Mouse (Mus musculus) MEL (cell line): ENCODE measurements around the gene Col23a1. TPM values are rescaled to one million over a fixed set of nuclear protein-coding genes. Genes with fewer than 3 reads are reported as not detected.

ENCODE experiments used
- DNase-seq: peaks from one replicate; pipeline ENCODE4 v3.0.0; 2011; ENCODE audit warnings: low read depth, low spot score
- H3K27ac ChIP-seq: 2 replicates; pipeline ENCODE4 v1.5.1; 2012; ENCODE audit warnings: low read depth, mild to moderate bottlenecking, control low read depth, low read length, moderate library complexity; ENCODE audit not compliant: control insufficient read depth
- H3K27me3 ChIP-seq, 2 experiments: fragments of 150-350 bp in 1 of 2; sonication (generic) in 1 of 2; 2 replicates each; pipeline ENCODE4 v1.6.1; 2012; ENCODE audit warnings: low read length in 2 of 2, mild to moderate bottlenecking in 2 of 2, improper control_type of control experiment in 1 of 2, moderate library complexity in 1 of 2; ENCODE audit not compliant: insufficient read depth in 2 of 2, control insufficient read depth in 1 of 2
- H3K36me3 ChIP-seq, 2 experiments: 2 replicates each; pipeline ENCODE4 v1.6.1; 2012 to 2014; ENCODE audit warnings: low read length in 2 of 2, improper control_type of control experiment in 1 of 2, inconsistent platforms in 1 of 2, mild to moderate bottlenecking in 1 of 2; ENCODE audit not compliant: insufficient read depth in 2 of 2, control insufficient read depth in 1 of 2
- H3K4me1 ChIP-seq, 2 experiments: fragments of 150-350 bp in 1 of 2; sonication (generic) in 1 of 2; 2 replicates each; pipeline ENCODE4 v1.6.1; 2012; ENCODE audit warnings: low read length in 2 of 2, improper control_type of control experiment in 1 of 2, mild to moderate bottlenecking in 1 of 2; ENCODE audit not compliant: insufficient read depth in 2 of 2, control insufficient read depth in 1 of 2
- H3K4me3 ChIP-seq, 2 experiments: fragments of 150-350 bp in 1 of 2; sonication (generic) in 1 of 2; 2 replicates each; pipeline ENCODE4 v1.5.1; 2012; ENCODE audit warnings: low read depth in 2 of 2, low read length in 2 of 2, mild to moderate bottlenecking in 2 of 2, moderate library complexity in 2 of 2, control low read depth in 1 of 2, improper control_type of control experiment in 1 of 2; ENCODE audit not compliant: control insufficient read depth in 1 of 2, insufficient read depth in 1 of 2
- H3K79me2 ChIP-seq: 2 replicates; pipeline ENCODE4 v1.6.1; 2012; ENCODE audit warnings: mild to moderate bottlenecking, low read length, moderate library complexity; ENCODE audit not compliant: control insufficient read depth, poor library complexity, insufficient read depth
- H3K9ac ChIP-seq: 2 replicates; pipeline ENCODE4 v1.6.1; 2012; ENCODE audit warnings: low read depth, mild to moderate bottlenecking, control low read depth, low read length, moderate library complexity; ENCODE audit not compliant: control insufficient read depth, poor library complexity, severe bottlenecking
- H3K9me3 ChIP-seq: fragments of 150-350 bp; sonication (generic); replicated peaks from 2 replicates; pipeline ENCODE4 v1.6.1; 2012; ENCODE audit warnings: mild to moderate bottlenecking, low read length, improper control_type of control experiment, moderate library complexity; ENCODE audit not compliant: insufficient read depth
- BHLHE40 ChIP-seq: IDR thresholded peaks from 2 replicates; pipeline ENCODE4 v1.6.1; 2012; ENCODE audit warnings: low read depth, mild to moderate bottlenecking, inconsistent platforms, low read length, improper control_type of control experiment, borderline replicate concordance
- CHD2 ChIP-seq: IDR thresholded peaks from 2 replicates; pipeline ENCODE4 v1.6.1; 2011; ENCODE audit warnings: low read length, improper control_type of control experiment
- CTCF ChIP-seq, 3 experiments: IDR thresholded peaks in 2 of 3; conservative IDR thresholded peaks in 1 of 3; 2 replicates each; pipeline ENCODE4 v1.5.1; 2011 to 2012; ENCODE audit warnings: low read length in 3 of 3, low read depth in 2 of 3, mild to moderate bottlenecking in 2 of 3, improper control_type of control experiment in 1 of 3, inconsistent platforms in 1 of 3, mixed read lengths in 1 of 3, moderate library complexity in 1 of 3; ENCODE audit not compliant: control insufficient read depth in 1 of 3, insufficient read depth in 1 of 3, poor library complexity in 1 of 3, severe bottlenecking in 1 of 3
- E2F4 ChIP-seq: IDR thresholded peaks from 2 replicates; pipeline ENCODE4 v1.6.1; 2011; ENCODE audit warnings: low read depth, low read length, improper control_type of control experiment, borderline replicate concordance
- ELF1 ChIP-seq: IDR thresholded peaks from 2 replicates; pipeline ENCODE4 v1.6.1; 2014; ENCODE audit warnings: low read depth, mild to moderate bottlenecking, inconsistent platforms, low read length, improper control_type of control experiment, moderate library complexity
- EP300 ChIP-seq, 2 experiments: IDR thresholded peaks; 2 replicates each; pipeline ENCODE4 v1.6.1; 2011; ENCODE audit warnings: improper control_type of control experiment in 2 of 2, low read length in 2 of 2, low read depth in 1 of 2, mild to moderate bottlenecking in 1 of 2
- GATA1 ChIP-seq: IDR thresholded peaks from 2 replicates; pipeline ENCODE4 v1.6.1; 2011; ENCODE audit warnings: low read depth, low read length, improper control_type of control experiment
- HCFC1 ChIP-seq: IDR thresholded peaks from 2 replicates; pipeline ENCODE4 v1.6.1; 2012; ENCODE audit warnings: low read depth, mild to moderate bottlenecking, inconsistent platforms, low read length, improper control_type of control experiment, moderate library complexity
- JUND ChIP-seq: IDR thresholded peaks from 2 replicates; pipeline ENCODE4 v1.6.1; 2011; ENCODE audit warnings: low read depth, mild to moderate bottlenecking, improper control_type of control experiment, low read length
- KAT2A ChIP-seq: conservative IDR thresholded peaks from 2 replicates; pipeline ENCODE4 v1.6.1; 2012; ENCODE audit warnings: low read depth, low read length, improper control_type of control experiment, inconsistent platforms
- MAFK ChIP-seq: IDR thresholded peaks from 2 replicates; pipeline ENCODE4 v1.6.1; 2011; ENCODE audit warnings: low read depth, mild to moderate bottlenecking, low read length, improper control_type of control experiment, borderline replicate concordance
- MAX ChIP-seq: IDR thresholded peaks from 2 replicates; pipeline ENCODE4 v1.6.1; 2011; ENCODE audit warnings: low read length, improper control_type of control experiment
- MAZ ChIP-seq: IDR thresholded peaks from 2 replicates; pipeline ENCODE4 v1.6.1; 2012; ENCODE audit warnings: low read depth, mild to moderate bottlenecking, inconsistent platforms, low read length, improper control_type of control experiment
- MEF2A ChIP-seq: IDR thresholded peaks from 2 replicates; pipeline ENCODE4 v1.6.1; 2014; ENCODE audit warnings: low read depth, mild to moderate bottlenecking, inconsistent platforms, low read length, improper control_type of control experiment; ENCODE audit not compliant: poor library complexity, insufficient replicate concordance, severe bottlenecking; ENCODE audit errors: extremely low read depth
- MXI1 ChIP-seq: IDR thresholded peaks from 2 replicates; pipeline ENCODE4 v1.6.1; 2011; ENCODE audit warnings: mild to moderate bottlenecking, low read depth, low read length, improper control_type of control experiment
- MYB ChIP-seq: IDR thresholded peaks from 2 replicates; pipeline ENCODE4 v1.6.1; 2011; ENCODE audit warnings: mild to moderate bottlenecking, low read depth, low read length, improper control_type of control experiment
- MYC ChIP-seq: IDR thresholded peaks from 2 replicates; pipeline ENCODE4 v1.6.1; 2011; ENCODE audit warnings: low read depth, mild to moderate bottlenecking, low read length, improper control_type of control experiment, moderate library complexity
- NELFE ChIP-seq: IDR thresholded peaks from 2 replicates; pipeline ENCODE4 v1.6.1; 2011; ENCODE audit warnings: low read depth, low read length, improper control_type of control experiment
- NRF1 ChIP-seq: IDR thresholded peaks from 2 replicates; pipeline ENCODE4 v1.6.1; 2014; ENCODE audit warnings: low read depth, mild to moderate bottlenecking, inconsistent platforms, low read length, improper control_type of control experiment, moderate library complexity; ENCODE audit not compliant: poor library complexity, insufficient read depth, severe bottlenecking
- POLR2A ChIP-seq, 2 experiments: IDR thresholded peaks; 2 replicates each; pipeline ENCODE4 v1.6.1; 2011 to 2012; ENCODE audit warnings: low read length in 2 of 2, mild to moderate bottlenecking in 2 of 2, control low read depth in 1 of 2, improper control_type of control experiment in 1 of 2, low read depth in 1 of 2, moderate library complexity in 1 of 2; ENCODE audit not compliant: control insufficient read depth in 1 of 2, insufficient read depth in 1 of 2, poor library complexity in 1 of 2
- POLR2AphosphoS2 ChIP-seq: IDR thresholded peaks from 2 replicates; pipeline ENCODE4 v1.6.1; 2011; ENCODE audit warnings: low read length, improper control_type of control experiment
- POLR2AphosphoS5 ChIP-seq: IDR thresholded peaks from 2 replicates; pipeline ENCODE4 v1.6.1; 2012; ENCODE audit warnings: low read depth, borderline replicate concordance, mild to moderate bottlenecking, inconsistent platforms, low read length, moderate library complexity, mixed read lengths
- RAD21 ChIP-seq: IDR thresholded peaks from 2 replicates; pipeline ENCODE4 v1.6.1; 2011; ENCODE audit warnings: mild to moderate bottlenecking, low read depth, low read length, improper control_type of control experiment
- RCOR1 ChIP-seq: IDR thresholded peaks from 2 replicates; pipeline ENCODE4 v1.6.1; 2012; ENCODE audit warnings: low read depth, mild to moderate bottlenecking, inconsistent platforms, low read length, improper control_type of control experiment
- SIN3A ChIP-seq: IDR thresholded peaks from 2 replicates; pipeline ENCODE4 v1.6.1; 2012; ENCODE audit warnings: low read length, improper control_type of control experiment, inconsistent platforms
- SMC3 ChIP-seq: IDR thresholded peaks from 2 replicates; pipeline ENCODE4 v1.6.1; 2011; ENCODE audit warnings: low read depth, low read length, improper control_type of control experiment
- TAL1 ChIP-seq: IDR thresholded peaks from 2 replicates; pipeline ENCODE4 v1.6.1; 2012; ENCODE audit warnings: mild to moderate bottlenecking, inconsistent platforms, low read length, moderate library complexity, mixed read lengths
- TBP ChIP-seq: IDR thresholded peaks from 2 replicates; pipeline ENCODE4 v1.8.0; 2011; ENCODE audit warnings: low read depth, low read length, improper control_type of control experiment
- TCF12 ChIP-seq: IDR thresholded peaks from 2 replicates; pipeline ENCODE4 v1.6.1; 2014; ENCODE audit warnings: low read depth, mild to moderate bottlenecking, inconsistent platforms, low read length, improper control_type of control experiment, moderate library complexity
- UBTF ChIP-seq: IDR thresholded peaks from 2 replicates; pipeline ENCODE4 v1.6.1; 2012; ENCODE audit warnings: low read depth, mild to moderate bottlenecking, inconsistent platforms, low read length, improper control_type of control experiment, moderate library complexity, borderline replicate concordance; ENCODE audit not compliant: insufficient read depth
- USF1 ChIP-seq: IDR thresholded peaks from 2 replicates; pipeline ENCODE4 v1.6.1; 2014; ENCODE audit warnings: low read depth, mild to moderate bottlenecking, inconsistent platforms, low read length, improper control_type of control experiment, moderate library complexity
- USF2 ChIP-seq, 2 experiments: IDR thresholded peaks; 2 replicates each; pipeline ENCODE4 v1.6.1; 2011 to 2012; ENCODE audit warnings: improper control_type of control experiment in 2 of 2, low read length in 2 of 2, borderline replicate concordance in 1 of 2, inconsistent platforms in 1 of 2, low read depth in 1 of 2, mild to moderate bottlenecking in 1 of 2; ENCODE audit not compliant: insufficient read depth in 1 of 2
- ZC3H11A ChIP-seq: IDR thresholded peaks from 2 replicates; pipeline ENCODE4 v1.6.1; 2012; ENCODE audit warnings: low read depth, mild to moderate bottlenecking, inconsistent platforms, low read length, improper control_type of control experiment
- ZKSCAN1 ChIP-seq: IDR thresholded peaks from 2 replicates; pipeline ENCODE4 v1.6.1; 2012; ENCODE audit warnings: low read depth, mild to moderate bottlenecking, inconsistent platforms, low read length, improper control_type of control experiment, moderate library complexity
- ZMIZ1 ChIP-seq: IDR thresholded peaks from 2 replicates; pipeline ENCODE4 v1.6.1; 2012; ENCODE audit warnings: low read depth, mild to moderate bottlenecking, inconsistent platforms, low read length, improper control_type of control experiment, moderate library complexity
- ZNF384 ChIP-seq: IDR thresholded peaks from 2 replicates; pipeline ENCODE4 v1.6.1; 2012; ENCODE audit warnings: low read depth, mild to moderate bottlenecking, inconsistent platforms, low read length, improper control_type of control experiment
- polyA plus RNA-seq, 2 experiments: library from polyadenylated mRNA; stranded (reverse) in 1 of 2; unstranded in 1 of 2; fragments of >175 nt in 1 of 2; fragments of >200 nt in 1 of 2; gene quantifications; 2 replicates each; pipeline versions ENCODE4 v1.2.1 to v1.2.4; 2012; ENCODE audit warnings: low replicate concordance in 2 of 2, low read depth in 1 of 2; ENCODE audit not compliant: insufficient read length in 2 of 2, insufficient read depth in 1 of 2, missing spikeins in 1 of 2
- total RNA-seq: library from RNA; depleted of rRNA; stranded (reverse); fragments of 300-350 nt; gene quantifications from 2 replicates; pipeline ENCODE4 v1.2.3, GENCODE M21; 2012

Gene Col23a1
- total and polyA plus RNA-seq, 3 experiments: under 0.01 to 0.03 TPM; not detected in 1

GRCm38 (mm10) chr11:51609266-51609909, 319.7 kb downstream of the Col23a1 start:
- peaks cover 11 to 32% of the 10 kb centered on the region in 2 experiments for H3K36me3 ChIP-seq
- peak overlapping the region; percentile 93 for H3K27ac ChIP-seq
- peak overlapping the region; percentile 54 for H3K9ac ChIP-seq
- peaks cover 27% of the 10 kb centered on the region for H3K79me2 ChIP-seq
- H3K27me3 ChIP-seq: no peaks in the 10 kb centered on the region
- H3K4me1 ChIP-seq: peaks cover 5 to 30% of the 10 kb centered on the region in 2 experiments
- no peaks in the 10 kb centered on the region for H3K9me3 ChIP-seq
- DNase-seq: peak; percentile 93
- H3K4me3 ChIP-seq: peak overlapping the region; percentile 27 to 43
- TF ChIP-seq ZMIZ1 (peak; percentile 24; the same call in 1 of the 2 replicates), MAX (peak; percentile 23; the same call in 1 of the 2 replicates), USF1 (no peak), TCF12 (peak; percentile 86), TBP (no peak), ELF1 (0 out of 2 replicates have a peak, but pooled peaks have one; percentile 13), MXI1 (peak; percentile 63), MEF2A (no peak), BHLHE40 (peak; percentile 50; the same call in 1 of the 2 replicates), NRF1 (no peak; the same call in 1 of the 2 replicates), POLR2AphosphoS2 (peak; percentile 74), UBTF (no peak), RCOR1 (peak; percentile 82), KAT2A (no peak; the same call in 1 of the 2 replicates), TAL1 (peak; percentile 60), MYB (peak; percentile 89), E2F4 (no peak), EP300 (IDR thresholded peaks at IDR 0.05; ENCODE audit: low read depth in 1 of 2, low read length in 2 of 2) (peak; percentile 93 to 96), MAZ (peak; percentile 81), USF2 (IDR thresholded peaks at IDR 0.05; ENCODE audit: borderline replicate concordance in 1 of 2, insufficient read depth in 1 of 2, low read depth in 1 of 2, low read length in 2 of 2) (no peak), GATA1 (peak; percentile 92), MYC (peak; percentile 45; the same call in 1 of the 2 replicates), SMC3 (no peak), MAFK (no peak; the same call in 1 of the 2 replicates), SIN3A (peak; percentile 85), ZC3H11A (no peak), CHD2 (no peak), HCFC1 (peak; percentile 53), CTCF (IDR thresholded peaks at IDR 0.05 in 2 of 3, conservative IDR thresholded peaks at IDR 0.05 in 1 of 3; ENCODE audit: control insufficient read depth in 1 of 3, insufficient read depth in 1 of 3, low read depth in 2 of 3, low read length in 3 of 3, poor library complexity in 1 of 3, severe bottlenecking in 1 of 3) (no peak), POLR2AphosphoS5 (no peak), ZNF384 (peak; percentile 85), JUND (no peak), NELFE (peak; percentile 52; the same call in 1 of the 2 replicates), POLR2A (IDR thresholded peaks at IDR 0.05; ENCODE audit: control insufficient read depth in 1 of 2, insufficient read depth in 1 of 2, low read depth in 1 of 2, low read length in 2 of 2, poor library complexity in 1 of 2) (peak in 1 of 2 experiments; percentile 53; a peak in 1 of 4 replicates), ZKSCAN1 (no peak), RAD21 (no peak)
